Mouse (Mus musculus) liver, embryonic 13.5 days (tissue): Measurements from ENCODE around the gene Pxn. TPM values are rescaled to one million over a fixed set of nuclear protein-coding genes. Genes with fewer than 3 reads are reported as not detected.
A peak's percentile ranks its signal among the peaks of the same experiment; 100 is the strongest.
"Not testable (repeated sequence)": the region's sequence is repeated elsewhere in the genome, so short reads cannot be mapped to it uniquely, and the experiment has no call there.

Experiments used
- ATAC-seq: fragments of 200-750 bp; cut with Nextera tagmentation; 2 replicates; pipeline ENCODE4 v1.8.0; 2017; ENCODE audit warnings: low read depth, mild to moderate bottlenecking, moderate number of reproducible peaks, moderate library complexity
- DNase-seq: peaks from one replicate; pipeline ENCODE4 v3.0.0; 2022
- H3K27ac ChIP-seq: fragments of 300-500 bp; sonication (generic); 2 replicates; pipeline ENCODE4 v1.5.1; 2015; ENCODE audit warnings: moderate library complexity, mild to moderate bottlenecking, inconsistent platforms
- H3K27me3 ChIP-seq: fragments of 300-500 bp; sonication (generic); 2 replicates; pipeline ENCODE4 v1.6.1; 2015; ENCODE audit warnings: mild to moderate bottlenecking, inconsistent platforms
- H3K36me3 ChIP-seq: fragments of 300-500 bp; sonication (generic); 2 replicates; pipeline ENCODE4 v1.6.1; 2015; ENCODE audit warnings: mild to moderate bottlenecking, inconsistent platforms
- H3K4me1 ChIP-seq: fragments of 300-500 bp; sonication (generic); replicated peaks from 2 replicates; pipeline ENCODE4 v1.6.1; 2015; ENCODE audit warnings: inconsistent platforms
- H3K4me2 ChIP-seq: fragments of 300-500 bp; sonication (generic); 2 replicates; pipeline ENCODE4 v1.6.1; 2015; ENCODE audit warnings: inconsistent platforms, mild to moderate bottlenecking, moderate library complexity
- H3K4me3 ChIP-seq: fragments of 300-500 bp; sonication (generic); replicated peaks from 2 replicates; pipeline ENCODE4 v1.5.1; 2015; ENCODE audit warnings: mild to moderate bottlenecking, inconsistent platforms
- H3K9ac ChIP-seq: fragments of 300-500 bp; sonication (generic); 2 replicates; pipeline ENCODE4 v1.6.1; 2015; ENCODE audit warnings: mild to moderate bottlenecking, inconsistent platforms
- H3K9me3 ChIP-seq: fragments of 300-500 bp; sonication (generic); replicated peaks from 2 replicates; pipeline ENCODE4 v1.6.1; 2016; ENCODE audit warnings: inconsistent platforms
- WGBS: fragments of 180-500 bp; shearing (Covaris S2); methylation state at CpG from one replicate; pipeline ENCODE4 v1.1.7; 2015; ENCODE audit not compliant: insufficient replicate concordance; 5-methylcytosine and 5-hydroxymethylcytosine counted together
- polyA plus RNA-seq: library from polyadenylated mRNA; unstranded; fragments of >200 nt; fragmentation: Nextera tagmentation; extraction: Ambion mirVana; gene quantifications from 2 replicates; pipeline ENCODE4 v1.2.1, GENCODE M21; 2015

Gene Pxn
- polyA plus RNA-seq, 1 experiment from 2014 or later: 11.1 TPM

DNA sequence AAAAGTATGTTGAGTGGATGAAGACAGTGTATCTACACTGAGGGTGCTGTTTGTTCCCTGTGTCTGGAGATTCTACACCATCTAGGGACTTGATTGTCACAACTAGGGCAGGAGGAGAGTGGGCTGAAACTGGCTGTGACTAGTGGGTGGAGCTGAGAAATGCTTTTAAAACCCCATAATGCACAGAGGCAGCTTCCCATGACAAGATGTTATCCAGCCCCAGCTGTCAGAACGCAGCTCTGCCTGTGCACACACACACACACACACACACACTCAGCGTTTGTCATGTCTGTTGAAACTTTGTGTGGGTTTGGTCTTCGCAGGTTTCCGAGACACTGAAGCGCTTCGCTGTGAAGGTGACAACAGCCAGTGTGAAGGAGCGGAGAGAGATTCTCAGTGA lies 64.6 kb downstream of the Pxn start:
- Histone ChIP-seq H3K4me3 (no peak overlapping the region), H3K4me2 (no peak overlapping the region), H3K9me3 (no peaks in the 10 kb centered on the region), H3K36me3 (peaks cover 64% of the 10 kb centered on the region), H3K9ac (no peak overlapping the region), H3K27ac (peak overlapping the region; percentile 4; the same call in 1 of the 2 replicates), H3K27me3 (no peaks in the 10 kb centered on the region), H3K4me1 (peaks cover 40% of the 10 kb centered on the region)
- ATAC-seq (no peak), DNase-seq (no peak)
- WGBS: 84% methylated on average over 7 of the region's 7 CpGs

DNA sequence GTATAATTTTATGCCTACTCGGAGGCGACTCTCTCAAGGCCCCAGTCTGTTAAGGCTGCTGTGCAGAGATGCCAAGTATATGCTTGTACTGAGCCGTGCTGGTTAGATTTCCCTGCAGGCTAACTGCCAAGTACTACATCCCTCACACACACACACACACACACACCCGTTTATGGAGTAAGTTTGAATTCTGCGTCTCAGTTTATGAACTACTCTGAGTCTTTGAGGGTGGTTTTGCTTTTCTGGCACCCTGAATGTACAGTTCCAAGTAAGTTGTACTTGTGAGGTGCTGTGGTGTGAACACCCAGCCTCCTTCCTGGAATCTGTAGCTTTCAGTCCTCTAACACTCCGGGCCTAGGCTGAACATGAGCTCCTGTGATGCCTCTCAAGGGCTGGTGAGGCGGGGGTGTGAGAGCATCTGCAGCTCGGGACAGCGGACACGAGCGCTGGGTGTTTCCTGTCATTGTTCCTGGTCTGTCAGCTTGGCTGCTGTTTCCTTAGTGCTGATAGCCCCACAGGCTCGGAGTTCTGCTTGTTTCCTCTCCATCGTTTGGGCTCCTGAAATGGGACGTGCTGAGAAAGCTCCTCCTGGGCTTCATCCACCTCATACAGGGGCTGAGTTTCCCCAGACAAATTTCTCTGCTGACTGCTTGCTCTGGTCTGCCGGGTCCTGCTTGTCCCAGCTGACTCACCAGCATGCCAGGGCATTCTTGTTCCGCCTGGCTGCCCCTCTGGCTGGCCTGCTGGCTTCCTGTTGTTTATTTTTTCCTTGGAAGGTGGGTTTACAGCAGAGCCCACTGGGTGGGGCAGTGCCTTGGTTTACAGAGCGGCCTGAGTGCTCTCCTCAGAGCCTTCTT lies 66.4 kb downstream of the Pxn start:
- H3K27me3 ChIP-seq: no peaks in the 10 kb centered on the region
- no peak for DNase-seq
- peaks cover 73% of the 10 kb centered on the region for H3K36me3 ChIP-seq
- peaks cover 23% of the 10 kb centered on the region for H3K4me1 ChIP-seq
- 0 out of 2 replicates have a peak, but pooled peaks have one; percentile 22 for ATAC-seq
- H3K9me3 ChIP-seq: no peaks in the 10 kb centered on the region
- WGBS: 57% methylated on average over 17 of the region's 17 CpGs
- H3K9ac ChIP-seq: no peak overlapping the region
- peak overlapping the region; percentile 58 for H3K27ac ChIP-seq
- no peak overlapping the region for H3K4me2 ChIP-seq
- H3K4me3 ChIP-seq: no peak overlapping the region

DNA sequence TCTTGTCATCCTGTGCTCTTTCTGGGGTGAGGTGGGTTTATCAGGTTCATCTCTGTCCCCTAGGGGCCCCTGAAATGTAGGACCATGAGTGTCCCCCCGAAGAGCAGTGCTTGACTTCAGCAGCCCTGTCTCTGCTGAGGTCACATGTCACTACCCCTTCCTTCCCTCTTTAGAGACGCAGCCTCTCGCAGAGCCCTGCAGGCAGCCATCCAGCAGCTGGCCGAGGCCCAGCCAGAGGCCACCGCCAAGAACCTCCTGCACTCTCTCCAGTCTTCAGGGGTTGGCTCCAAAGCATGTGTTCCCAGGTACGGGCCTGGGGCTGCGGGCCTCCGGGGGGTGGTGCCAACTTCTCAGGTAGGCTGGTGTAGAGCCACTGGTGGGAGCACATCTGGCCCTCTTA lies 68.5 kb downstream of the Pxn start:
- H3K9me3 ChIP-seq: no peaks in the 10 kb centered on the region
- H3K4me3 ChIP-seq: no peak overlapping the region
- 76% methylated on average over 8 of the region's 8 CpGs for WGBS
- H3K36me3 ChIP-seq: peaks cover 94% of the 10 kb centered on the region
- no peak overlapping the region for H3K27ac ChIP-seq
- no peak for DNase-seq
- no peak overlapping the region for H3K4me2 ChIP-seq
- peaks cover 5% of the 10 kb centered on the region; the same call in 1 of the 2 replicates for H3K4me1 ChIP-seq
- no peaks in the 10 kb centered on the region for H3K27me3 ChIP-seq
- H3K9ac ChIP-seq: no peak overlapping the region
- ATAC-seq: no peak

DNA sequence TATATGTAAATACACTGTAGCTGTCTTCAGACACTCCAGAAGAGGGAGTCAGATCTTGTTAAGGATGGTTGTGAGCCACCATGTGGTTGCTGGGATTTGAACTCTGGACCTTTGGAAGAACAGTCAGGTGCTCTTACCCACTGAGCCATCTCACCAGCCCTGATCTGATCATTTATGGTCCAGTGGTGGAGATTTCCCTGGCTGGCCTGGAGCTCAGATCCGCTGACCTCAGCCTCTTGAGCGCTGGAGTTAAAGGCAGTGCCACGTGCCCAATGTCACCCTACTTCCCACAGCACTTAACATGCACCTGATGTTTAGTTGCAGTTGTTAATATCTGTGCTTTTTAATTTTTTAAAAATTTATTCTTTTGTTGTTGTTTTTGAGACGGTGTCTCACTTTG lies 71.2 kb downstream of the Pxn start:
- not testable (repeated sequence) for H3K9me3 ChIP-seq, DNase-seq, ATAC-seq, H3K27ac ChIP-seq, H3K27me3 ChIP-seq, H3K4me1 ChIP-seq, H3K9ac ChIP-seq, H3K4me3 ChIP-seq, H3K4me2 ChIP-seq
- WGBS: 84% methylated on average over 4 of the region's 4 CpGs
- peaks cover 98% of the 10 kb centered on the region for H3K36me3 ChIP-seq

DNA sequence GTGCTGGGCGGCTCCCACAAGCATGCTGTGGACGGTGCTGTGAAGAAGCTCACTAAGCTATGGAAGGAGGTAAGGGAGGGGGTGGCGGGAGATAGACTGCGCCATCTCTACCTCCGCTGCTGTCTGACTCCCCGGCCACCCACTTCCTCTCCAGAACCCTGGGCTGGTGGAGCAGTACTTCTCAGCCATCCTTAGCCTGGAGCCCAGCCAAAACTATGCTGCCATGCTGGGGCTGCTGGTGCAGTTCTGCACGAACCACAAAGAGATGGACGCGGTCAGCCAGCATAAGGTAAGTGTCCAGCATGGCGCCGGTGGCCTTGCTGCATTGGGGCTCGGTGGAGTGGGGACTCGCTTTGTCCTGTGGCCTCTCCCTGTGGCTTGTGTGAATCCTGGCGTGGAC lies 72.4 kb downstream of the Pxn start:
- Histone ChIP-seq H3K9me3 (peaks cover 6% of the 10 kb centered on the region; the same call in 1 of the 2 replicates), H3K4me2 (no peak overlapping the region), H3K4me3 (no peak overlapping the region), H3K4me1 (no peaks in the 10 kb centered on the region; the same call in 1 of the 2 replicates), H3K27ac (no peak overlapping the region), H3K9ac (no peak overlapping the region), H3K27me3 (no peaks in the 10 kb centered on the region), H3K36me3 (peaks cover 99% of the 10 kb centered on the region)
- ATAC-seq: no peak
- WGBS: 87% methylated on average over 14 of the region's 14 CpGs
- DNase-seq: no peak

DNA sequence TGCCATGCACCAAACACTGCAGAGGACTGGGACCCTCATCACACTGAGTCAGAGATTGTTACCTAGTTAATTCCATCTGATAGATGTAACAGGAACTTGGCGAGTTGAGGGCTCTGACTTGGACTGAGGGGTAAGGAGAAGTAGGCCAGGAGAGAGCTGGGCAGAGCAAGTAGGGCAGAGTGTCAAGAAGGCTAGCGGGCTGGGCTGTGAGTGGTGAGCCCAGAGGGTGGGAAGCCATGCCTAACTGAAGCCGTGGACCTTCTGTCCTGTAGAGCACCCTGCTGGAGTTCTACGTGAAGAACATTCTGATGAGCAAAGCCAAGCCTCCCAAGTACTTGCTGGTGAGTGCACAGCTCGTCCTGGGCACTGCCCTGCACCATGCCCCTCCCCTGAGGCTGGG lies 72.9 kb downstream of the Pxn start:
- no peak overlapping the region for H3K9ac ChIP-seq
- no peak overlapping the region for H3K4me3 ChIP-seq
- H3K27me3 ChIP-seq: no peaks in the 10 kb centered on the region
- H3K4me2 ChIP-seq: no peak overlapping the region
- H3K27ac ChIP-seq: no peak overlapping the region
- DNase-seq (no peak), ATAC-seq (no peak)
- H3K4me1 ChIP-seq: no peaks in the 10 kb centered on the region; the same call in 1 of the 2 replicates
- 86% methylated on average over 5 of the region's 5 CpGs for WGBS
- H3K36me3 ChIP-seq: peaks cover 99% of the 10 kb centered on the region
- H3K9me3 ChIP-seq: peaks cover 6% of the 10 kb centered on the region; the same call in 1 of the 2 replicates

DNA sequence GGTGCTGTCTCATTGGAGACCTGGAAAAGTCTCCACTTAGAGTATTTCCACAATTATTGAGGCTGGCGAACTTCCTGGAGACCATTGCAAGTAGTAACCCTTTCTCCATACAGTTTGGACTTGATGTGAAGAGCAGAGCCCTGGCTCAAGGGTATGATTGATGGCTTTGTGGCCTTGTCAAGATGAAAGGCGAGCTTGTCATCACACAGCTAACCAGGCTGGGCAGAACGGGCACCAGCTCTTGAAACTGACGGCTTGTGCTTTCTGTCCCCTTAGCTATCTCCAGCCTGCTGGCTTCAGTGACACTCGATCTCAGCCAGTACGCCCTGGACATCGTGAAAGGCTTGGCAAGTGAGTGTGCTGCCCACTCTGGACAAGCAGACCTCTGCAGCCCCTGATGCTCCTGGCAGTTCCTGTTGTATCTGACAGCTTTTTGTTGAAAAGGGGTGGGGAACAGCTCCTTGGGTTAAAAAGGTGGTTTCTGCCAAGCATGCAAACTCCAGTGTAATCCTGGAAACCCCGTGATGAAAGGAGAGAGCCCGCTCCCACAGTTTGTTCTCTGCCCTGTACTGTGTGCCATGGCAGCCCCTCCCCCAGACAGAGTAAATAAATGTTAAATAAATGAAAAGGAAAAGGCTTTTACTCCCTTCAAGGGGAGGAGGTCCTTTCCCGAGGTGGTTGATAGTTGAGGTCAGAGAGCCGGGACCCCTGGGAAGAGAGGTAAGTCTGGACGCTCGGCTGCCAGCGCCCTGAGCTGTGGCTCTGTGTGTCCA lies 73.9 kb downstream of the Pxn start:
- DNase-seq (no peak), ATAC-seq (0 out of 2 replicates have a peak, but pooled peaks have one; percentile 16)
- H3K9ac ChIP-seq: no peak overlapping the region
- peaks cover 4% of the 10 kb centered on the region for H3K4me1 ChIP-seq
- no peak overlapping the region for H3K27ac ChIP-seq
- H3K27me3 ChIP-seq: no peaks in the 10 kb centered on the region
- H3K36me3 ChIP-seq: peaks cover 99% of the 10 kb centered on the region
- H3K4me2 ChIP-seq: no peak overlapping the region
- no peak overlapping the region for H3K4me3 ChIP-seq
- H3K9me3 ChIP-seq: peaks cover 6% of the 10 kb centered on the region; the same call in 1 of the 2 replicates
- WGBS: 86% methylated on average over 14 of the region's 14 CpGs

DNA sequence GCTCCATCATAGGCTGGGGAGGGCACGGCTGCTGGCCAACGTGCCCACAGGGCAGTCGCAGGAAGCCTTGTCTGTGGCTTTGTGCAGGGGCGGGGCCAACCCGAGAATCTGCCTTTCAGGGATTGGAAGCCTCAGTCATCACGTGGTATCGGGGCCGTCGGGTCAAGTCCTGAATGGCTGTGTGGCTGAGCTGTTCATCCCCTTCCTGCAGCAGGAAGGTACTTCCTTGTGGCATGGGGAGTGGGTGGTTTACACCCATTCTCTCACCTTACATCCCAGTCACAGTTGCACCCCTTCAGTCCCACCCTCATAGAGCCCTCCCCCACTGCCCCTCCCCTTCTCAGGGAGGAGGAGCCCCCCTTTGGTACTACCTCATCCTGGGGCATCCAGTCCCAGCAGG lies 75.2 kb downstream of the Pxn start:
- Histone ChIP-seq H3K4me2 (no peak overlapping the region), H3K9me3 (peaks cover 6% of the 10 kb centered on the region; the same call in 1 of the 2 replicates), H3K27ac (no peak overlapping the region), H3K36me3 (peaks cover 99% of the 10 kb centered on the region), H3K9ac (no peak overlapping the region), H3K4me1 (peaks cover 6% of the 10 kb centered on the region), H3K27me3 (no peaks in the 10 kb centered on the region), H3K4me3 (no peak overlapping the region)
- WGBS: 89% methylated on average over 9 of the region's 9 CpGs
- ATAC-seq (no peak), DNase-seq (no peak)

DNA sequence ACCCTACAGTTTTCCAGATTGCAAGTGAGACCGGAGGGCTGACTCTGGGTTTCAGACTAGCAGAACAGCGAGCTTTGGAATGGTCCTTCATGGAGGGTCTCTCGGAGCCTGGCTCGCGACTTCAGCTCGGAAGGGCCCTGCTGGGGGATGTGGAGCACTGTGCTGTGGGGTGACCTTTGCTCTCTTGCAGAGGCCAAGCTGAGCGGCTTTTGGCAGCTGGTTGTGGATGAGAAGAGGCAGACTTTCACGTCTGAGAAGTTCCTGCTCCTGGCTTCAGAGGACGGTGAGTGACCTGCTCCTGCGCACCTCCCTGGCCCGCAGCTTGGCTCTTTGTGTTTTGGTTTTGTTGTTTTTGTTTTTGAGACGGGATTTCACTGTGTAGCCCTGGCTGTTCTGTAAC lies 79.1 kb downstream of the Pxn start:
- ATAC-seq (no peak), DNase-seq (no peak)
- Histone ChIP-seq H3K9ac (no peak overlapping the region), H3K27ac (no peak overlapping the region), H3K4me2 (no peak overlapping the region), H3K4me3 (no peak overlapping the region), H3K36me3 (peaks cover 98% of the 10 kb centered on the region), H3K27me3 (no peaks in the 10 kb centered on the region), H3K9me3 (peaks cover 6% of the 10 kb centered on the region; the same call in 1 of the 2 replicates), H3K4me1 (peaks cover 6% of the 10 kb centered on the region; the same call in 1 of the 2 replicates)
- 86% methylated on average over 12 of the region's 12 CpGs for WGBS

DNA sequence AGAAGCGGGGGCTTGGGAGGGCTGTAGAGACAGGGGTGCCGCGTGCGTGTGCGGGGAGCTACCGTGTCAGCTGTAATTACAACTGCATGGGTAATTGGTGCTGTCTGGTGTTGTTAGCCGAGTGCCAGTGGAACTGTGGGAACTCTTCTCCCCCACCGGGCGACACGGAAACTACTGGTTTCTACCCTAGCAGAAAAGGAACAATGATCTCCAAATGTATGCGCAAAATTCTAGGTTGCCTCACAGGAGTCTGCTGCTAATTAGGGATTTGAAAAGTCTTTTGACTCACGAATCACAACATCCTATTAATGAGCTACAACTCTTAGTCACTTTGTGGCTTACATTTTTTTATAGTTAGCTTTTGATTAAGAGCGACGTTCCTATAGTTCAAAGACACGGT lies 79.7 kb downstream of the Pxn start:
- no peak overlapping the region for H3K9ac ChIP-seq
- DNase-seq (no peak), ATAC-seq (no peak)
- H3K27me3 ChIP-seq: no peaks in the 10 kb centered on the region
- no peak overlapping the region for H3K4me3 ChIP-seq
- WGBS: 87% methylated on average over 15 of the region's 15 CpGs
- no peak overlapping the region for H3K4me2 ChIP-seq
- H3K36me3 ChIP-seq: peaks cover 98% of the 10 kb centered on the region
- peaks cover 6% of the 10 kb centered on the region; the same call in 1 of the 2 replicates for H3K9me3 ChIP-seq
- H3K4me1 ChIP-seq: peaks cover 6% of the 10 kb centered on the region; the same call in 1 of the 2 replicates
- no peak overlapping the region for H3K27ac ChIP-seq

DNA sequence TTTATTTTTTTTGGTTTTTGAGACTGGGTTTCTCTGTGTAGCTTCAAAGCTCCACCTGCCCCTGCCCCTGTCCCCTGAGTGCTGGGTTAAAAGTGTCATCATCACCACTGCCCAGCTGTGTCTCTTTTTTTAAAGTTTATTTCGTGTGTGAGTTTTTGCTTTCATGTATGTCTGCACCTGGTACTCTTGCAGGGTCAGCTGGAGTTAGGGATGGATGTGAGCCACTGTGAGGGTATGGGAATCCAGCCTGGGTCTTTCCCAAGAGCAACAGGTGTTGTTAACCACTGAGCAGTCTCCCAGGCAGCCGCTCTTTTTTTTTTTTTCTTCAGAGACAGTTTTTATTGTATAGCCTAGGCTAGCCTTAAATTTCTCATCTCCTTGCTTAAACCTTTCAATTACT lies 80.3 kb downstream of the Pxn start:
- DNase-seq (no peak), ATAC-seq (no peak)
- Histone ChIP-seq H3K9me3 (0 out of 2 replicates have a peak, but pooled peaks cover 6% of the 10 kb centered on the region), H3K4me1 (peaks cover 6% of the 10 kb centered on the region; the same call in 1 of the 2 replicates), H3K27ac (no peak overlapping the region), H3K9ac (no peak overlapping the region), H3K4me3 (no peak overlapping the region), H3K4me2 (no peak overlapping the region), H3K36me3 (peaks cover 98% of the 10 kb centered on the region), H3K27me3 (no peaks in the 10 kb centered on the region)
- WGBS: 88% methylated on average over 2 of the region's 2 CpGs
